Mouse (Mus musculus) heart, adult 2 months (tissue): Measurements from ENCODE around the gene Foxn1.

Source experiments
- CTCF ChIP-seq: fragments of 200-600 bp; IDR thresholded peaks from 2 replicates; pipeline ENCODE4 v1.8.1; 2022; ENCODE audit warnings: antibody characterized with exemption, mild to moderate bottlenecking, moderate library complexity
- EP300 ChIP-seq: fragments of 200-500 bp; IDR thresholded peaks from 2 replicates; pipeline ENCODE4 v1.6.1; 2011; ENCODE audit warnings: low read depth, low read length, control low read depth; ENCODE audit not compliant: insufficient read depth
- POLR2A ChIP-seq: fragments of 200-500 bp; IDR thresholded peaks from 2 replicates; pipeline ENCODE4 v1.6.1; 2011; ENCODE audit warnings: mild to moderate bottlenecking, low read depth, low read length, control low read depth; ENCODE audit not compliant: insufficient read depth

GRCm38 (mm10) chr11:78374147-78374546 lies 12.2 kb downstream of the Foxn1 start:
- TF ChIP-seq CTCF (no peak), POLR2A (no peak), EP300 (no peak)
